Mouse (Mus musculus) heart, embryonic 14.5 days (tissue): ENCODE data around the gene Ip6k3. TPM values are rescaled to one million over a fixed set of nuclear protein-coding genes. Genes with fewer than 3 reads are reported as not detected.

Source experiments
- ATAC-seq: fragments of 200-750 bp; cut with Nextera tagmentation; 2 replicates; pipeline ENCODE4 v1.8.0; 2017; ENCODE audit warnings: low read depth, moderate TSS enrichment; ENCODE audit not compliant: insufficient number of reproducible peaks, insufficient read depth, low FRiP score
- H3K27ac ChIP-seq, 2 experiments: fragments of 200-500 bp in 1 of 2; fragments of 300-500 bp in 1 of 2; sonication (generic) in 1 of 2; replicated peaks in 1 of 2; 2 replicates each; pipeline ENCODE4 v1.5.1; 2012 to 2014; ENCODE audit warnings: low read depth in 2 of 2, low read length in 2 of 2, control low read depth in 1 of 2, mild to moderate bottlenecking in 1 of 2, mixed read lengths in 1 of 2; ENCODE audit not compliant: control insufficient read depth in 1 of 2, insufficient read depth in 1 of 2
- H3K27me3 ChIP-seq: fragments of 300-500 bp; sonication (generic); 2 replicates; pipeline ENCODE4 v1.6.1; 2014; ENCODE audit warnings: mild to moderate bottlenecking, low read length, control low read depth; ENCODE audit not compliant: control insufficient read depth, insufficient read depth
- H3K36me3 ChIP-seq: fragments of 300-500 bp; sonication (generic); 2 replicates; pipeline ENCODE4 v1.6.1; 2014; ENCODE audit warnings: mild to moderate bottlenecking, control low read depth, low read length, mixed read lengths; ENCODE audit not compliant: control insufficient read depth, insufficient read depth
- H3K4me1 ChIP-seq, 2 experiments: fragments of 200-500 bp in 1 of 2; fragments of 300-500 bp in 1 of 2; sonication (generic) in 1 of 2; 2 replicates each; pipeline ENCODE4 v1.6.1; 2012 to 2014; ENCODE audit warnings: low read length in 2 of 2, control low read depth in 1 of 2, mixed read lengths in 1 of 2; ENCODE audit not compliant: control insufficient read depth in 2 of 2, insufficient read depth in 2 of 2
- H3K4me2 ChIP-seq: fragments of 300-500 bp; sonication (generic); 2 replicates; pipeline ENCODE4 v1.6.1; 2014; ENCODE audit warnings: mild to moderate bottlenecking, low read length
- H3K4me3 ChIP-seq, 2 experiments: fragments of 200-500 bp in 1 of 2; fragments of 300-500 bp in 1 of 2; sonication (generic) in 1 of 2; 2 replicates each; pipeline ENCODE4 v1.5.1; 2012 to 2014; ENCODE audit warnings: low read length in 2 of 2, mild to moderate bottlenecking in 2 of 2, control low read depth in 1 of 2, low read depth in 1 of 2, moderate library complexity in 1 of 2; ENCODE audit not compliant: control insufficient read depth in 1 of 2, insufficient read depth in 1 of 2
- H3K9ac ChIP-seq: fragments of 300-500 bp; sonication (generic); 2 replicates; pipeline ENCODE4 v1.6.1; 2014; ENCODE audit warnings: mild to moderate bottlenecking, low read length
- H3K9me3 ChIP-seq: fragments of 300-500 bp; sonication (generic); 2 replicates; pipeline ENCODE4 v1.6.1; 2016; ENCODE audit warnings: low read length, control low read depth; ENCODE audit not compliant: control insufficient read depth
- WGBS: fragments of 180-500 bp; shearing (Covaris S2); extraction: QIAGEN DNeasy Blood & Tissue Kit; methylation state at CpG from one replicate; pipeline ENCODE4 v1.1.7; 2014; 5-methylcytosine and 5-hydroxymethylcytosine counted together
- polyA plus RNA-seq: library from polyadenylated mRNA; unstranded; fragments of >200 nt; fragmentation: Nextera tagmentation; extraction: Ambion mirVana; gene quantifications from 2 replicates; pipeline ENCODE4 v1.2.1, GENCODE M21; 2014

The Ip6k3 gene
- polyA plus RNA-seq, 1 experiment from 2014 or later = 0.22 TPM

DNA sequence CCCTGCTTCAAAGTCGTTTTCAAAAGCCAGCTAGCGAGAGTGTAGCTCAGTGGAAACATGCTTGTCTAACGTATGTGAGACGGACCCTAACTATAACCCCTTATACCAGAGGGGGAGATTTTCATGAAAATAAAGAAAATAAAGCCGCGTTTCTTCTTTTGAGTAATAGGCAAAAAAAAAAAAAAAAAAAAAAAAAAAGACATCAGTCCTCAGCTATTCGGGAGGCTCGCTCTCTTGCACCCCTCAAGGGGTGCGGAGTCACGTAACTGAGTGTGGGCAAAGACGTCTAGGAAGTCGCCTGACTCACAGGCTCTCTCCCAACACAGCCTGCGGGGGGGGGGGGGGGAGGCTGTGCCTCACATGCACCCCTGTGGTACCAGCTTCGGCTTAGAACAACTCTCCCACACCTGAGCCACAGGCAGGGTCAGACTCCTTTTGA, 35.3 kb upstream of the Ip6k3 start:
- WGBS = 51% methylated on average over 12 of the region's 14 CpGs
- Histone ChIP-seq H3K4me1 (peaks cover 5 to 12% of the 10 kb centered on the region in 2 experiments; a peak in 3 of 4 replicates), H3K27ac (peak overlapping the region in 1 of 2 experiments; percentile 93; a peak in 1 of 4 replicates), H3K36me3 (peaks cover 45% of the 10 kb centered on the region), H3K9ac (peak overlapping the region; percentile 97), H3K4me3 (peak overlapping the region; percentile 83 to 96), H3K9me3 (0 out of 2 replicates have a peak, but pooled peaks cover 2% of the 10 kb centered on the region), H3K27me3 (no peaks in the 10 kb centered on the region), H3K4me2 (peak overlapping the region; percentile 95)
- ATAC-seq = no peak

DNA sequence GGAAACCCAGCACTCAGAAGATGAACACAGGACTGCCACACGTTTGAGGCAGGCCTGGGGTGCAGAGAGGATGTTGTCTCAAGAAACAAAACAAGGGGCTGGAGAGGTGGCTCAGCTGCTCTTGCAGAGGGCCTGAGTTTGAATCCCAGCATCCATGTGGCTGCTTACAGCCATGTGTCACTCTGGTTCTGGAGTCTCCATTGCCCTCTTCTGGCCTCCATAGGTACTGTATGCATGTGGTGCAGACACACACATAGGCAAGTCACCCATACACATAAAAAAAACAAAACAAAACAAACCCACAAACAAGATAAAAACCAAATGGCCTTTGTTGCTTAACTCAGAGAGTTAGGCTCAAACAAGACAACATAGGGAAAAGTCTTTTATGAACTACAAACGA, 34.4 kb upstream of the Ip6k3 start:
- ATAC-seq = no peak
- no peak overlapping the region for H3K4me2 ChIP-seq
- H3K4me1 ChIP-seq = peaks cover 5 to 12% of the 10 kb centered on the region in 2 experiments; a peak in 3 of 4 replicates
- no peak overlapping the region for H3K27ac ChIP-seq
- peaks cover 54% of the 10 kb centered on the region for H3K36me3 ChIP-seq
- WGBS = 86% methylated on average over 2 of the region's 2 CpGs
- no peak overlapping the region for H3K9ac ChIP-seq
- no peak overlapping the region for H3K4me3 ChIP-seq
- no peaks in the 10 kb centered on the region for H3K27me3 ChIP-seq
- H3K9me3 ChIP-seq = 0 out of 2 replicates have a peak, but pooled peaks cover 2% of the 10 kb centered on the region

GRCm38 (mm10) chr17:27200801-27201200, 33.2 kb upstream of the Ip6k3 start:
- 0 out of 2 replicates have a peak, but pooled peaks cover 2% of the 10 kb centered on the region for H3K9me3 ChIP-seq
- H3K27ac ChIP-seq = no peak overlapping the region
- H3K9ac ChIP-seq = no peak overlapping the region
- no peak for ATAC-seq
- no peak overlapping the region for H3K4me2 ChIP-seq
- 86% methylated on average over 11 of the region's 11 CpGs for WGBS
- H3K4me3 ChIP-seq = no peak overlapping the region
- peaks cover 5 to 12% of the 10 kb centered on the region in 2 experiments; a peak in 3 of 4 replicates for H3K4me1 ChIP-seq
- peaks cover 64% of the 10 kb centered on the region for H3K36me3 ChIP-seq
- H3K27me3 ChIP-seq = no peaks in the 10 kb centered on the region

DNA sequence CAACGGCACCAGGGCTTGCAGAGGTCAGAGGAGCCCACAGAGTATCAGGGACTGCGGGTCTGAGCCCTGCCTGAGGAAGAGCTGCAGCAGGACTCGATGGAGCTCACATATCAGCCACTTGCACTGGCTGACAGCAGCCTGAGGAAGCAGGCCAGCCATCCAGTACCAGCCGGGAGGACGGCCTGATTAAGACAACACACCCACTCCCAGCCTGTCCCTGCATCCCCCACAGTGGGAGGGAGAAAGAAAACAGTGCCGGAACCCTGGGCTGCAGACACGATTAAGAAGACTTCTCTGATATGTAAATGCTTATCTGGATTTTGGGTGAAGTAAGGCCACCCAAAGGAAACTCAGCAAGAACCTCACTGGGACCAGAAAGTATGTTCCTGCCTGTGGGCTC, 32.3 kb upstream of the Ip6k3 start:
- 48% methylated on average over 7 of the region's 7 CpGs for WGBS
- H3K27me3 ChIP-seq = no peaks in the 10 kb centered on the region
- H3K27ac ChIP-seq = no peak overlapping the region
- H3K36me3 ChIP-seq = peaks cover 74% of the 10 kb centered on the region
- no peak overlapping the region for H3K9ac ChIP-seq
- ATAC-seq = no peak
- H3K4me2 ChIP-seq = no peak overlapping the region
- peaks cover 5 to 12% of the 10 kb centered on the region in 2 experiments; a peak in 3 of 4 replicates for H3K4me1 ChIP-seq
- H3K4me3 ChIP-seq = no peak overlapping the region
- H3K9me3 ChIP-seq = 0 out of 2 replicates have a peak, but pooled peaks cover 2% of the 10 kb centered on the region

DNA sequence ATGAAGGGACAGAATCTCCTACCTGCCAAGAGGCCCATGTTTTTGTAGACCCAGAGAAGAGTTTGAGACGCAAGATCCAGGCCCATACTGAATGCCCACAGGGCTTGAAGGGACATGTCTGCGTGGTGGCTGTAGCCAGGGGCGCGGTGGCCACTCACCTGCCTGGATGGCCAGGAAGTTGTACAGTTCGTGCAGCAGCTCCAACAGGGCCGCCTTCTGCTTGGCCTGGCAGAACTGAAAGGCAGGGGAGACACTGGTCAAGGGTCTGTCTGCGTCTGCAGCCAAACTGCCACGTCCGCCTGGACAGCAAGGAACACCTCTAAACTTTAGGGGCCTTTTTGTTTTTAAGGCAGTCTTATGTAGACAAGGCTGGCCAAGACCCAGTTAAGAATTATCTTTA, 31.6 kb upstream of the Ip6k3 start:
- H3K9ac ChIP-seq = no peak overlapping the region
- H3K36me3 ChIP-seq = peaks cover 80% of the 10 kb centered on the region
- no peak for ATAC-seq
- no peak overlapping the region for H3K4me3 ChIP-seq
- peaks cover 2 to 12% of the 10 kb centered on the region in 2 experiments; a peak in 2 of 4 replicates for H3K4me1 ChIP-seq
- no peak overlapping the region for H3K27ac ChIP-seq
- no peaks in the 10 kb centered on the region for H3K27me3 ChIP-seq
- H3K4me2 ChIP-seq = no peak overlapping the region
- WGBS = 92% methylated on average over 9 of the region's 9 CpGs
- 0 out of 2 replicates have a peak, but pooled peaks cover 2% of the 10 kb centered on the region for H3K9me3 ChIP-seq

DNA sequence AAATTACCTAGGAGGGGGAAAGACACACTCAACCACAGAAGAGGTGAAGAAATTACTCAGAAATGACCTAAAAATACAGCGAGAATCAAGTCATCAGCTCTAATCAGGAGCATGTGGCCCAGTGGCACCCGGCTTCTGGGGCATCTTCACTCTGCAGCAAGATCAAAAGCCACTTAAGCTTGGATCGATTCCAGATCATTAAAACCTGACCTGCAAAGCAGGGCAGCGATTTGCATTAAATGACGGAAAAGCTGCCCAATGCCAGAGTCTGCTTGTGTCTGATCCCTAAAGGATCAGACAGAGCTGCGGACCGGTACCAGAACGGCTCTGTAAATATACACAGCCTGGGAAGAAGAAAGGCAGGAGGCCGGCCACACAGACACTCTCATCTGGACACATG, 28.6 kb upstream of the Ip6k3 start:
- ATAC-seq = no peak

DNA sequence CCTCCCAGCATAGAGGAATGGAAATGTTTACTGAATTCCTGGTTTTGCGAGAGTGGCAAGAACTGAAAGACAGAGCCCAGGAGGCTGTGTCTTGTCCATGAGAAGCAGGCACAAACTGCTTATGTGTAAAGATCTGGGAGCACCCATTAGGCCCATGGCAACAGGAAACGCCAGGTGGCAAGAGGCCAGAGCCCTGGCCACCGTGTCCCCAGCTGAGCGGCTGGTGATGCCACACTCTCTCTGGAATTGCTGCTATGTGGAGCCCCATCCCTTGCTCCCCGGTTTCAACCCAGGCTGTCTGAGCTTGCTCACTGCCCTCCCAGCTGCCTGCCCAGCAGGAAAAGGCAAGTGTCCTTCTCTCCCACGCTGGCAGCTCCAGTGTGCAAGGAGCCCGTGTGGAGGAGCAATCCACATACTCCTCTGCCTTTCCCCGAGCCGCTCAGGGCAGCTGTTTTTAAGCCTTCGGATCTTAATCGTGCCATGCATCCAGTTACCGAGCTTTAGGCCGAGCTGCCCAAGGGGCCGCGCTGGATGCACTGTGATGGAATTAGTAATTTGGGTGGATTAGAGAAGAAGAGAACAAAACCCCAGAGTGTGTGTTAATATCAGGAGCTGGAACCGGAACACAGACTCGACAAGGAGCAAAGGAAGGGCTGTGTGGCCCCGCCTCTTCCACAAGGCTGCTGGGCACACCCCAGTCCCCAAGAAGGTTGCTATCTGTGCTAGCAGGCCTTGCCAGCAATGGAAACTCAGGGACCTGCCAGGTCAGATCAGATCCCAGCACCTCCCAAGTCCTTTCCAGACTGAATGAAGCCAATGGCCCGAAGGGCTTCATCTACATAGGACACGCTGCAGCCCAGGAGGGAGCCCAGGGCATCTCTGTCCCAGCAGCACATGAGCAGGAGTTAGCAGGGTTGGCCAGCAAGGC, 26.9 kb upstream of the Ip6k3 start:
- WGBS = 60% methylated on average over 20 of the region's 20 CpGs
- Histone ChIP-seq H3K27me3 (no peaks in the 10 kb centered on the region), H3K9me3 (no peaks in the 10 kb centered on the region), H3K4me1 (no peaks in the 10 kb centered on the region), H3K4me2 (no peak overlapping the region), H3K9ac (no peak overlapping the region), H3K27ac (no peak overlapping the region), H3K36me3 (peaks cover 98% of the 10 kb centered on the region), H3K4me3 (no peak overlapping the region)
- no peak for ATAC-seq

More for the DNA sequence above, 28.6 kb upstream of the Ip6k3 start:
- Histone ChIP-seq H3K27me3 (no peaks in the 10 kb centered on the region), H3K4me2 (no peak overlapping the region), H3K27ac (no peak overlapping the region), H3K9ac (no peak overlapping the region), H3K4me3 (no peak overlapping the region), H3K4me1 (no peaks in the 10 kb centered on the region), H3K9me3 (no peaks in the 10 kb centered on the region), H3K36me3 (peaks cover 98% of the 10 kb centered on the region)
- WGBS = 76% methylated on average over 9 of the region's 9 CpGs
